Comparison of ENCODE assay signal across 19 mouse cellular contexts in the genomic region with DNA sequence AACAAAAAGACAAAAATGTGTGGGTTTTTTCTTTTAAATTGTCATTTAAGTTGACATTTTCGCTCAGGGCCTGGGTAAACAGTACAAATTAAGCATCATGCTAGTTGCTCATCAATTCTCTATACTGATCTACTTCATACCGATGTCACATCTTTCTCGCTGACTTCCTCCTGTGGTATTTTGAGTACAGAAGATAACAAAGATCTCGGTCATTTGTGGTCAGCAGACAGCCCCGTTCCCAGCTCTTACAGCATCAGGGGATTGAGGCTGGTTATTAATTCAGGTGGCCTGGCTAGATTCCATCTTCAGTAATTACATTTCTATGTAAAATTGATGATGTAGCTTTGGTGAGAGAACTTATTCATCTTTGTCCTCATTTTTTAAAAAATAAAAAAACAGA.
"Had no signal": no experiment of that assay in that cellular context is flagged by ENCODE, and none has a peak within 500 bp of the region (broad histone marks: within the 10 kb centered on the region; RNA-seq: fewer than 3 reads in every experiment).

No protein-coding gene starts in this region.

- ATAC-seq: hindbrain, embryonic 16.5 days; inflammation-experienced regulatory T-cells, adult 6 months; intestine, embryonic 15.5 days; intestine, postnatal 0 days; liver, postnatal 0 days had no signal

- DNase-seq: gastrocnemius, adult 2 months; gastrocnemius, postnatal 10 days; gastrocnemius, postnatal 25 days; heart, adult 11 months; heart, adult 2 months; heart, postnatal 4 days; kidney, adult 18-20 months; kidney, adult 8-10 months; kidney, postnatal 10 days; kidney, postnatal 25 days; kidney, postnatal 4 days; layer of hippocampus, postnatal 36 days; liver; liver, embryonic 13.5 days; liver, postnatal 0 days had no signal
